Mouse (Mus musculus): ENCODE results near the gene Aig1. TPM values are rescaled to one million over a fixed set of nuclear protein-coding genes. Genes with fewer than 3 reads are reported as not detected.

The Aig1 gene
- polyA plus RNA-seq, 1 experiment from 2014 or later, result 24.2 TPM

- no peaks in the 10 kb centered on the region for H3K36me3 ChIP-seq (replicated peaks)
- DNase-seq (ENCODE audit: low spot score), result no peak
- no peak overlapping the region for H3K27ac ChIP-seq (replicated peaks)
- no peaks in the 10 kb centered on the region for H3K27me3 ChIP-seq (replicated peaks; ENCODE audit: low read depth, poor library complexity, severe bottlenecking)
- H3K4me1 ChIP-seq, result peaks cover 36% of the 10 kb centered on the region
- no peaks in the 10 kb centered on the region for H3K9me3 ChIP-seq
- no peak overlapping the region for H3K4me3 ChIP-seq
- 55% methylated on average over 2 of the region's 2 CpGs for WGBS
These were observed 155.7 kb downstream of the Aig1 start for GRCm38 (mm10) chr10:13713116-13713515.

- H3K9me3 ChIP-seq, result no peaks in the 10 kb centered on the region
- H3K36me3 ChIP-seq (replicated peaks), result no peaks in the 10 kb centered on the region
- H3K4me3 ChIP-seq, result no peak overlapping the region
- WGBS, result 68% methylated on average over 8 of the region's 8 CpGs
- no peak overlapping the region for H3K27ac ChIP-seq (replicated peaks)
- peaks cover 36% of the 10 kb centered on the region for H3K4me1 ChIP-seq
- DNase-seq (ENCODE audit: low spot score), result no peak
- no peaks in the 10 kb centered on the region for H3K27me3 ChIP-seq (replicated peaks; ENCODE audit: low read depth, poor library complexity, severe bottlenecking)
These were observed 157.4 kb downstream of the Aig1 start for GRCm38 (mm10) chr10:13711281-13711829.

DNA sequence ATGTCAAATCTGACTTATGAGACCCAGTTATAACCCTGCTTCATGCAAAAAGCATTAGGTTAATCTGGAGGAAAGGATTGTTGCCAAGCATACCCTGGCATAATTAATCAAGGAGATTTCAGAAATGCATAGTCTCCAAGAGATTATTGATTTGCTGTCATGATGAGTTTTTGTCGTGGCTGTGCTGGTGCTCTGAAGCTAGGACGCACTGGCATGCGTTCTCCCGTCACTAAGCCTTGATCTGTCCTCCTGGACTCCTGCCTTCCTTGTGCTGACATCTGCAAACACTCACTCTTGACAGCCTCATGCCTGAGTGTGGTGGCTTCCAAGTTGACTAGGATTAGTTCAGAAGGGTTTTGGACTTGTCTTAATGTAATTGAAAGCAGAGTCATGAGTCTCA, 163.0 kb downstream of the Aig1 start:
- Histone ChIP-seq H3K4me1 (peaks cover 8% of the 10 kb centered on the region; the same call in 1 of the 2 replicates), H3K4me3 (no peak overlapping the region), H3K9me3 (no peaks in the 10 kb centered on the region), H3K36me3 (replicated peaks) (no peaks in the 10 kb centered on the region), H3K27ac (replicated peaks) (no peak overlapping the region), H3K27me3 (replicated peaks; ENCODE audit: low read depth, poor library complexity, severe bottlenecking) (no peaks in the 10 kb centered on the region)
- WGBS, result 73% methylated on average over 4 of the region's 4 CpGs
- no peak for DNase-seq (ENCODE audit: low spot score)

DNA sequence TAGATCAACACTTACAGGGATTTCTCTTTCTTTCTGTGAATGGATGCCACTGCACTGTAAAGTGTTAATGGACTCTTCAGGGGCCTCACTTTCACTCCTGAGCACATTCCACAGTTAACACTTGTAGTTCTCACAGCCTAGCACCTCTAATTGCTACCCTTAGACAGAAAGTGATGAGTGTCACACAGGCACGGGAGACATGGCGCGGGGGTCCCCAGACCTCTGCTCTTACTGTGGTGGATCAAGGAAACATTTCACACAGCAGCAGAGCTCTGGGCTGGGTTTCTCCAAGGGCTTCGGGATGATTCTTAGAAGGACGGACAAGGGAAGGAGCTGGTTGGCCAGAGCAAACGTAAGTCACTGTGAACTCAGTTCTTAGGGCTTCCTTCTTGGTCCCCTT, 166.1 kb downstream of the Aig1 start:
- no peaks in the 10 kb centered on the region for H3K9me3 ChIP-seq
- no peaks in the 10 kb centered on the region for H3K27me3 ChIP-seq (replicated peaks; ENCODE audit: low read depth, poor library complexity, severe bottlenecking)
- H3K27ac ChIP-seq (replicated peaks), result no peak overlapping the region
- no peak for DNase-seq (ENCODE audit: low spot score)
- WGBS, result 67% methylated on average over 6 of the region's 6 CpGs
- no peaks in the 10 kb centered on the region for H3K36me3 ChIP-seq (replicated peaks)
- H3K4me3 ChIP-seq, result no peak overlapping the region
- peaks cover 8% of the 10 kb centered on the region; the same call in 1 of the 2 replicates for H3K4me1 ChIP-seq

GRCm38 (mm10) chr10:13702043-13702442, 166.7 kb downstream of the Aig1 start:
- no peak overlapping the region for H3K4me3 ChIP-seq
- 59% methylated on average over 8 of the region's 8 CpGs for WGBS
- H3K4me1 ChIP-seq, result peaks cover 8% of the 10 kb centered on the region; the same call in 1 of the 2 replicates
- H3K27me3 ChIP-seq (replicated peaks; ENCODE audit: low read depth, poor library complexity, severe bottlenecking), result no peaks in the 10 kb centered on the region
- H3K27ac ChIP-seq (replicated peaks), result no peak overlapping the region
- DNase-seq (ENCODE audit: low spot score), result no peak
- no peaks in the 10 kb centered on the region for H3K9me3 ChIP-seq
- H3K36me3 ChIP-seq (replicated peaks), result no peaks in the 10 kb centered on the region

- Histone ChIP-seq H3K4me1 (no peaks in the 10 kb centered on the region), H3K9me3 (no peaks in the 10 kb centered on the region), H3K36me3 (replicated peaks) (no peaks in the 10 kb centered on the region), H3K27me3 (replicated peaks; ENCODE audit: low read depth, poor library complexity, severe bottlenecking) (no peaks in the 10 kb centered on the region), H3K27ac (replicated peaks) (no peak overlapping the region), H3K4me3 (no peak overlapping the region)
- DNase-seq (ENCODE audit: low spot score), result no peak
These were observed 172.5 kb downstream of the Aig1 start for GRCm38 (mm10) chr10:13696326-13696725.

DNA sequence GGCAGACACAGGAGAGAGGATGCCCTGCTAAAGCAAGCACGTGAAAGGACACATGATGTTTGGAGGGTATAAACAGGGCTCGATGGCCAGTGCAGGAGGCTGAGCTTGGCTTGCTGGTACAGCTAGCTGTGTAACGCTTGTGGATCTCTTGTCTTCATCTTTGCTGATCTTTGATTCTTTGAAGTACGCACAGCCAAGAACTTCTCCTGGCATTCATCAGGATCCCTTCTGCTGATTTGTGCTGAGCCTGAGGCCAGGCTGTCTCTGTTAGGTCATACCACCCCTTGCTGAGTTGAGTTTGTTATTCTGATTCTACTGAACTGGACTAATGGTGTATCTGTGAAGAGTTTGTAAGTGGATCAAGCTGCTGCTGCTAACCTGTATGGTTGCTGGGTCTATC, 175.5 kb downstream of the Aig1 start:
- Histone ChIP-seq H3K27ac (replicated peaks) (no peak overlapping the region), H3K9me3 (no peaks in the 10 kb centered on the region), H3K27me3 (replicated peaks; ENCODE audit: low read depth, poor library complexity, severe bottlenecking) (no peaks in the 10 kb centered on the region), H3K4me1 (no peaks in the 10 kb centered on the region; the same call in 1 of the 2 replicates), H3K36me3 (replicated peaks) (no peaks in the 10 kb centered on the region), H3K4me3 (no peak overlapping the region)
- no peak for DNase-seq (ENCODE audit: low spot score)
- 88% methylated on average over 4 of the region's 4 CpGs for WGBS

DNA sequence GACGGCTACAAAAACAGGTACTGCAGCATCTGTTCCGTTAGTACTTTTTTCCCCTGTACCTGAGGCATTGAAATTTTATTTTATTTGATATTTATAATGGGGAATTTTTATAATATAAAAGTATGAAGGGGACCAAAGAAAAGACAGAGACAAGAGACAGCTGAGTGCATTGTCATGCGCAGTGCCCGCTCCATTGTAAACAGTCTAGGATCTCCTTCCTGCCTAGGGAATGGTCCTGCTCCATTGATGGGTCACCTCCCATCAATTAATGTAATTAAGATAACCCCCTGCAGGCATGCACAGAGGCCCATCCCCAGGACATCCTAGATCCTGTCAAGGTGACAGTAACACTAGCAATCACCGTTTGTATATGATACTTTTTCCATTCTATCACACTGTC, 178.0 kb downstream of the Aig1 start:
- H3K4me3 ChIP-seq, result no peak overlapping the region
- H3K36me3 ChIP-seq (replicated peaks), result no peaks in the 10 kb centered on the region
- H3K27me3 ChIP-seq (replicated peaks; ENCODE audit: low read depth, poor library complexity, severe bottlenecking), result no peaks in the 10 kb centered on the region
- no peak overlapping the region for H3K27ac ChIP-seq (replicated peaks)
- no peaks in the 10 kb centered on the region; the same call in 1 of the 2 replicates for H3K4me1 ChIP-seq
- H3K9me3 ChIP-seq, result no peaks in the 10 kb centered on the region
- DNase-seq (ENCODE audit: low spot score), result no peak
- WGBS, result 87% methylated on average over 5 of the region's 5 CpGs

DNA sequence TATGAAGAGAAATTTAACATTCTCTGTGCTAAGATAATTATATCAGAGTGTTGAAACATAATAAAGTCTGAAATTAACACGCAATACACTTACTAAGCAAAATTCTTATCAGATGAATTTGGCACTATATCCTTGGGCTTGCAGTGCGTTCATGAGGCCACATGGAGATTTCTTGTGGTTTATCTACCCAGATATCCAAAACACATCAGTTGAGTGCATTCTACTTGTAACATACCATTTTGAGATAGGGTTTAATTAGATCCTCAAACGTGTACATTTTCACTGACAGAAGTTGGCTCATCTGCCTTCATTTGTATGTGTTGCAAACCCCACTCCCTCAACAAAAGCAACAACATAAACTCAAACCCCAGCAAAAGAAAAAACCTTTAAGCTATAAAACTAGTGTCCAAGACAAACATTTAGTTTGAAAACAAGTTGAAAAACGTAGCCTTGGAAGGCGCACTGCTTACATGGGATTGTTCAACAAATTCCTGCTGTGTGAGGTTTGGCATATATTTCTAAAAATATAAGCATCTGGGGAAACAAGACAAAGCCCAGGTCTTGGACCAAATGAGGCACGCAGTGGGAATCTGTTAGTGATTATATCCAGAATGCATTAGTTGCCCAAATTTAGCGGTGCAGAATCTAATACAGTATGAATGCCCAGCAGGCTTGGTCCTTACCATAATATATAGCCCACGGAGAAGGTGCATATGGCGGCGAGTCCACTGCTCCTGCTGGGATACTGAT, 178.8 kb downstream of the Aig1 start:
- no peaks in the 10 kb centered on the region for H3K27me3 ChIP-seq (replicated peaks; ENCODE audit: low read depth, poor library complexity, severe bottlenecking)
- WGBS, result 91% methylated on average over 10 of the region's 10 CpGs
- H3K9me3 ChIP-seq, result no peaks in the 10 kb centered on the region
- no peaks in the 10 kb centered on the region; the same call in 1 of the 2 replicates for H3K4me1 ChIP-seq
- no peak overlapping the region for H3K27ac ChIP-seq (replicated peaks)
- DNase-seq (ENCODE audit: low spot score), result no peak
- H3K4me3 ChIP-seq, result no peak overlapping the region
- no peaks in the 10 kb centered on the region for H3K36me3 ChIP-seq (replicated peaks)

- Histone ChIP-seq H3K4me1 (no peaks in the 10 kb centered on the region; the same call in 1 of the 2 replicates), H3K9me3 (no peaks in the 10 kb centered on the region), H3K4me3 (no peak overlapping the region), H3K27ac (replicated peaks) (no peak overlapping the region), H3K27me3 (replicated peaks; ENCODE audit: low read depth, poor library complexity, severe bottlenecking) (no peaks in the 10 kb centered on the region), H3K36me3 (replicated peaks) (no peaks in the 10 kb centered on the region)
- WGBS, result 74% methylated on average over 15 of the region's 15 CpGs
- DNase-seq (ENCODE audit: low spot score), result no peak
These were observed 180.2 kb downstream of the Aig1 start for GRCm38 (mm10) chr10:13688386-13689120.

- no peak overlapping the region for H3K4me3 ChIP-seq
- H3K27ac ChIP-seq (replicated peaks), result no peak overlapping the region
- H3K36me3 ChIP-seq (replicated peaks), result no peaks in the 10 kb centered on the region
- H3K9me3 ChIP-seq, result no peaks in the 10 kb centered on the region
- 94% methylated on average over 8 of the region's 8 CpGs for WGBS
- no peak for DNase-seq (ENCODE audit: low spot score)
- no peaks in the 10 kb centered on the region; the same call in 1 of the 2 replicates for H3K4me1 ChIP-seq
- H3K27me3 ChIP-seq (replicated peaks; ENCODE audit: low read depth, poor library complexity, severe bottlenecking), result no peaks in the 10 kb centered on the region
These were observed 181.5 kb downstream of the Aig1 start for GRCm38 (mm10) chr10:13687182-13687810.

DNA sequence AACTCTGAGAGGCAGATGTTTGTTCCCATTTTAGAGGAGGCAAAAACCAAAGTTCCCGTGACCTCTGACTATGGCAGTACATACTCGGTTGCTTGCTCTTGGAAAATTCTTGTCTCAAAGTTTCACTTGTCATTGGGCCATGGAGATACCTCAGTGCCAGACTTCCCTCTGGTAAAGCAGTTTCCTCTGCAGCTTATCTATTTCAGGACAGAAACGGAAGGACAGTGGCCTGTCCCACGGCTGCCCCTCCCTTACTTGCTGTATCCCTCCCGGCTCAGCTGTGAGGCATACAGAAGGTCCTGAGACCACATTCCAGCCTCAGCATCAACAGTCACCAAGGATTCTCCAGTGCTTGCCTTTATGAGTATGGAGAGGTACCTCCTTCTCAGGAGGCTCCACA, 182.7 kb downstream of the Aig1 start:
- Histone ChIP-seq H3K27me3 (replicated peaks; ENCODE audit: low read depth, poor library complexity, severe bottlenecking) (no peaks in the 10 kb centered on the region), H3K9me3 (no peaks in the 10 kb centered on the region), H3K27ac (replicated peaks) (no peak overlapping the region), H3K4me3 (no peak overlapping the region), H3K36me3 (replicated peaks) (no peaks in the 10 kb centered on the region), H3K4me1 (no peaks in the 10 kb centered on the region; the same call in 1 of the 2 replicates)
- 88% methylated on average over 5 of the region's 5 CpGs for WGBS
- no peak for DNase-seq (ENCODE audit: low spot score)
